Mouse (Mus musculus): ENCODE results near the gene Tsen15. TPM values are rescaled to one million over a fixed set of nuclear protein-coding genes. Genes with fewer than 3 reads are reported as not detected.
A peak's percentile ranks its signal among the peaks of the same experiment; 100 is the strongest.

Tsen15 gene
- 31.4 and 36.4 TPM in 2 replicates for polyA plus RNA-seq (2014; fragmentation: Nextera tagmentation; extraction: Ambion mirVana)

GRCm38 (mm10) chr1:152386188-152386835, at the start of gene Tsen15:
Tsen15 (minus strand) TSS chr1:152386688.
- DNase-seq (peak; percentile 87), ATAC-seq (ENCODE audit: low FRiP score, low TSS enrichment) (peak; percentile 93)
- H3K9ac ChIP-seq (replicated peaks; ENCODE audit: low read length), result peak within 1 kb of the TSS; percentile 72
- no peaks in the 10 kb centered on the region for H3K9me3 ChIP-seq (ENCODE audit: control insufficient read depth, low read length)
- no peaks in the 10 kb centered on the region for H3K36me3 ChIP-seq (ENCODE audit: control insufficient read depth, insufficient read depth, low read length)
- WGBS, result under 1% methylated on average over 57 of the region's 57 CpGs
- peak within 1 kb of the TSS; percentile 76 for H3K4me3 ChIP-seq (replicated peaks; ENCODE audit: low read depth, low read length)
- no peaks in the 10 kb centered on the region; the same call in 1 of the 2 replicates for H3K4me1 ChIP-seq (ENCODE audit: control insufficient read depth, insufficient read depth, low read length)
- H3K4me2 ChIP-seq (ENCODE audit: low read length), result peak within 1 kb of the TSS; percentile 63
- no peaks in the 10 kb centered on the region for H3K27me3 ChIP-seq (ENCODE audit: control insufficient read depth, insufficient read depth, low read length)
- no peak within 1 kb of the TSS for H3K27ac ChIP-seq (replicated peaks; ENCODE audit: low read depth, low read length)

DNA sequence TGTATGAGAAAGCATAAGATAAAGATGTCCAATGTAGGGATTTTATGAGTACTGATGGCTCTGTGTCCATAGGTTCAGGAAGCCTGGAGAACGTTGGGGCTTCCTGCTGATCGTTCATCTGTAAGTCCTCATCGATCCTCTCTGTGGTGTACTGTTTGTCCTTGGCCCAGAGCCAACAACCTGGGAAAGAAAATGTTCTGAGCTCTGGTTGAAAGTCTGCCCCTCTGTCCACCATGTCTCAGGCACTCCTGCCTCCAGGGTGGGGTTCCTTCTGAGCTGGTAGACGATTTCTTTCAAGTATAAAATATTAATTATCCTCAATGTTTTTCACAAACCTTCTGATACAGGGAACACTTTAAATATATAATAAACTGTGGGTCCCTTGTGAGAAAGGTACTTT, 47.7 kb upstream of the Tsen15 start:
- Histone ChIP-seq H3K9me3 (ENCODE audit: control insufficient read depth, low read length) (no peaks in the 10 kb centered on the region), H3K36me3 (ENCODE audit: control insufficient read depth, insufficient read depth, low read length) (no peaks in the 10 kb centered on the region), H3K9ac (replicated peaks; ENCODE audit: low read length) (no peak overlapping the region), H3K4me1 (ENCODE audit: control insufficient read depth, insufficient read depth, low read length) (no peaks in the 10 kb centered on the region), H3K4me2 (ENCODE audit: low read length) (no peak overlapping the region), H3K4me3 (replicated peaks; ENCODE audit: low read depth, low read length) (no peak overlapping the region), H3K27me3 (ENCODE audit: control insufficient read depth, insufficient read depth, low read length) (no peaks in the 10 kb centered on the region), H3K27ac (replicated peaks; ENCODE audit: low read depth, low read length) (no peak overlapping the region)
- no peak for DNase-seq
- no peak for ATAC-seq (ENCODE audit: low FRiP score, low TSS enrichment)
- 87% methylated on average over 4 of the region's 4 CpGs for WGBS

DNA sequence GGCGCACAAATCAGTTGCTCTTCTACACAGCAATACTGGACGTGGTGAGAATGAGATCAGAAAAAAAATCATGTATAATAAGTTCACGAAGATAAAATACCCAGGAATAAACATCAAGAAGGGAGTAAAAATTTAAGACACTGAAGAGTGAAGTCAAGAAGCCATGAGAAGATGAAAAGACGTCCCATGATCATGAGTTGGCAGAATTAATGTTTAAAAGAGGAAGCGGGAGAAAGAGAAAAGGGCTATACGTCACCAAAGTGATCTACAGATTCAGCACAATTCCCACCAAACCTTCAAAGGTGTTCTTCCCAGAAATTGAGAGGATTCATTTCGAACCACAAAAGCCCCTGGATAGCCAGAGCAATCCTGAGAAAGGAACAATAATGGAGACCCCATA, 43.3 kb upstream of the Tsen15 start:
- no peaks in the 10 kb centered on the region; the same call in 1 of the 2 replicates for H3K4me1 ChIP-seq (ENCODE audit: control insufficient read depth, insufficient read depth, low read length)
- H3K4me2 ChIP-seq (ENCODE audit: low read length), result no peak overlapping the region
- H3K36me3 ChIP-seq (ENCODE audit: control insufficient read depth, insufficient read depth, low read length), result no peaks in the 10 kb centered on the region
- 93% methylated on average over 7 of the region's 7 CpGs for WGBS
- ATAC-seq (ENCODE audit: low FRiP score, low TSS enrichment) (no peak), DNase-seq (no peak)
- no peak overlapping the region for H3K9ac ChIP-seq (replicated peaks; ENCODE audit: low read length)
- H3K9me3 ChIP-seq (ENCODE audit: control insufficient read depth, low read length), result no peaks in the 10 kb centered on the region
- no peaks in the 10 kb centered on the region for H3K27me3 ChIP-seq (ENCODE audit: control insufficient read depth, insufficient read depth, low read length)
- H3K27ac ChIP-seq (replicated peaks; ENCODE audit: low read depth, low read length), result no peak overlapping the region
- no peak overlapping the region for H3K4me3 ChIP-seq (replicated peaks; ENCODE audit: low read depth, low read length)

GRCm38 (mm10) chr1:152427912-152428581, 41.6 kb upstream of the Tsen15 start:
- no peak overlapping the region for H3K4me3 ChIP-seq (replicated peaks; ENCODE audit: low read depth, low read length)
- H3K4me1 ChIP-seq (ENCODE audit: control insufficient read depth, insufficient read depth, low read length), result no peaks in the 10 kb centered on the region; the same call in 1 of the 2 replicates
- peak overlapping the region; percentile 6; the same call in 1 of the 2 replicates for H3K4me2 ChIP-seq (ENCODE audit: low read length)
- H3K27me3 ChIP-seq (ENCODE audit: control insufficient read depth, insufficient read depth, low read length), result no peaks in the 10 kb centered on the region
- H3K9me3 ChIP-seq (ENCODE audit: control insufficient read depth, low read length), result no peaks in the 10 kb centered on the region
- WGBS, result 57% methylated on average over 12 of the region's 12 CpGs
- no peak for ATAC-seq (ENCODE audit: low FRiP score, low TSS enrichment)
- peak; percentile 35 for DNase-seq
- no peak overlapping the region for H3K9ac ChIP-seq (replicated peaks; ENCODE audit: low read length)
- H3K36me3 ChIP-seq (ENCODE audit: control insufficient read depth, insufficient read depth, low read length), result no peaks in the 10 kb centered on the region
- no peak overlapping the region for H3K27ac ChIP-seq (replicated peaks; ENCODE audit: low read depth, low read length)

DNA sequence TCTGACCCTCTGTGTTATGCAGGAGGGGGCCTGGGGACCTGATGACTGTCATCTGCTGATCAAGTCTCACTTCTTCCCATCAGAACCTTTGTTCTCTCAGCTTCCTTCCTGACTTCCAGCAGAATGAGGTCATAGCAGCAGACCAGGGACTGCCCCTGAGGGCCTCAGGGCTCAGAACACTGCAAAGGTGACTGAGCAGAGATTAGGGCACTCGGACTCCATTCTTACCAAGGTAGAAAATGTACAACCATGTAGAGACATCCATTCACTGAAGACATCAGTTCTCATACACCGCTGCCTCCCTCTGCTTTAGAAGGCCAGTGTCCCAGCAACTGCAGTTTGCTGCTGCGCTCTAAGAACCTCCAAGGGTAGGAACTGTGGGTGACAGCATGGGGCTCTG, 36.6 kb upstream of the Tsen15 start:
- ATAC-seq (ENCODE audit: low FRiP score, low TSS enrichment), result no peak
- 85% methylated on average over 3 of the region's 3 CpGs for WGBS

GRCm38 (mm10) chr1:152422295-152422694, 35.8 kb upstream of the Tsen15 start:
- Histone ChIP-seq H3K36me3 (ENCODE audit: control insufficient read depth, insufficient read depth, low read length) (no peaks in the 10 kb centered on the region), H3K4me2 (ENCODE audit: low read length) (no peak overlapping the region), H3K27ac (replicated peaks; ENCODE audit: low read depth, low read length) (no peak overlapping the region), H3K4me1 (ENCODE audit: control insufficient read depth, insufficient read depth, low read length) (no peaks in the 10 kb centered on the region), H3K27me3 (ENCODE audit: control insufficient read depth, insufficient read depth, low read length) (no peaks in the 10 kb centered on the region), H3K9me3 (ENCODE audit: control insufficient read depth, low read length) (no peaks in the 10 kb centered on the region), H3K9ac (replicated peaks; ENCODE audit: low read length) (no peak overlapping the region), H3K4me3 (replicated peaks; ENCODE audit: low read depth, low read length) (no peak overlapping the region)
- 90% methylated on average over 3 of the region's 3 CpGs for WGBS
- no peak for DNase-seq
- ATAC-seq (ENCODE audit: low FRiP score, low TSS enrichment), result no peak

More for the DNA sequence above, 36.6 kb upstream of the Tsen15 start:
- Histone ChIP-seq H3K9ac (replicated peaks; ENCODE audit: low read length) (no peak overlapping the region), H3K36me3 (ENCODE audit: control insufficient read depth, insufficient read depth, low read length) (no peaks in the 10 kb centered on the region), H3K27ac (replicated peaks; ENCODE audit: low read depth, low read length) (no peak overlapping the region), H3K4me2 (ENCODE audit: low read length) (no peak overlapping the region), H3K27me3 (ENCODE audit: control insufficient read depth, insufficient read depth, low read length) (no peaks in the 10 kb centered on the region), H3K9me3 (ENCODE audit: control insufficient read depth, low read length) (no peaks in the 10 kb centered on the region), H3K4me1 (ENCODE audit: control insufficient read depth, insufficient read depth, low read length) (no peaks in the 10 kb centered on the region), H3K4me3 (replicated peaks; ENCODE audit: low read depth, low read length) (no peak overlapping the region)
- DNase-seq, result no peak

DNA sequence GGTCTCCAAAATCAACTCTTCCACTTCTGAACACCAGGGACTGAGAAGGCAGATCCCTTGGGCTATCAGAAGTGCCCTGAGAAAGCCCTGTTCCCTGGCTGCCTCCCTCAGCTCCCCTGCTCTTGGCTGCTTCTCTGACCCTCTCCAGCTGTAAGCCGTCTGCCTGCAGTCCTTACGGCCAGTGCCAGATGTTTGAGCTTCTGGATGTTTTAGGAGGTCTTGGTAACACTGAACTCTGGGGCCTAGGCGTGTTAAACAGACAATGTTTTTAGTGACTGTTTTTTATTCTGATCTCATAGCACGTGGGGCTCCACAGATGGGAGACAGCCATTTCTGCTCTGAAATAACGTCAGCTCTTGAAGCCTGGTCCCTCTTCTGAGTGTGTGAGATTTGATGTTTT, 31.1 kb upstream of the Tsen15 start:
- Histone ChIP-seq H3K27me3 (ENCODE audit: control insufficient read depth, insufficient read depth, low read length) (no peaks in the 10 kb centered on the region), H3K4me3 (replicated peaks; ENCODE audit: low read depth, low read length) (no peak overlapping the region), H3K4me1 (ENCODE audit: control insufficient read depth, insufficient read depth, low read length) (no peaks in the 10 kb centered on the region), H3K9me3 (ENCODE audit: control insufficient read depth, low read length) (no peaks in the 10 kb centered on the region), H3K27ac (replicated peaks; ENCODE audit: low read depth, low read length) (no peak overlapping the region), H3K4me2 (ENCODE audit: low read length) (no peak overlapping the region), H3K36me3 (ENCODE audit: control insufficient read depth, insufficient read depth, low read length) (no peaks in the 10 kb centered on the region), H3K9ac (replicated peaks; ENCODE audit: low read length) (no peak overlapping the region)
- no peak for DNase-seq
- 49% methylated on average over 5 of the region's 5 CpGs for WGBS
- no peak for ATAC-seq (ENCODE audit: low FRiP score, low TSS enrichment)

GRCm38 (mm10) chr1:152416306-152416904, 29.9 kb upstream of the Tsen15 start:
- WGBS, result 89% methylated on average over 13 of the region's 13 CpGs
- no peak for DNase-seq
- no peak for ATAC-seq (ENCODE audit: low FRiP score, low TSS enrichment)

More at GRCm38 (mm10) chr1:152416306-152416904, 29.9 kb upstream of the Tsen15 start:
- no peak overlapping the region for H3K9ac ChIP-seq (replicated peaks; ENCODE audit: low read length)
- H3K27ac ChIP-seq (replicated peaks; ENCODE audit: low read depth, low read length), result no peak overlapping the region
- H3K9me3 ChIP-seq (ENCODE audit: control insufficient read depth, low read length), result no peaks in the 10 kb centered on the region
- no peaks in the 10 kb centered on the region for H3K4me1 ChIP-seq (ENCODE audit: control insufficient read depth, insufficient read depth, low read length)
- no peaks in the 10 kb centered on the region for H3K27me3 ChIP-seq (ENCODE audit: control insufficient read depth, insufficient read depth, low read length)
- no peak overlapping the region for H3K4me2 ChIP-seq (ENCODE audit: low read length)
- no peak overlapping the region for H3K4me3 ChIP-seq (replicated peaks; ENCODE audit: low read depth, low read length)
- no peaks in the 10 kb centered on the region for H3K36me3 ChIP-seq (ENCODE audit: control insufficient read depth, insufficient read depth, low read length)

All from midbrain, embryonic 14.5 days (tissue).